Mouse (Mus musculus) heart, embryonic 10.5 days (tissue): ENCODE results near the gene Mcts1. TPM values are rescaled to one million over a fixed set of nuclear protein-coding genes. Genes with fewer than 3 reads are reported as not detected.

Experiments used
- DNase-seq: peaks from one replicate; pipeline ENCODE4 v3.0.0-alpha.2; 2017; ENCODE audit warnings: low spot score
- H3K27ac ChIP-seq: fragments of 300-500 bp; sonication (generic); 2 replicates; pipeline ENCODE4 v1.5.1; 2016; ENCODE audit warnings: mild to moderate bottlenecking
- H3K27me3 ChIP-seq: fragments of 300-500 bp; sonication (generic); 2 replicates; pipeline ENCODE4 v1.6.1; 2016; ENCODE audit warnings: mild to moderate bottlenecking; ENCODE audit not compliant: poor library complexity, insufficient read depth, severe bottlenecking
- H3K36me3 ChIP-seq: fragments of 300-500 bp; sonication (generic); 2 replicates; pipeline ENCODE4 v1.6.1; 2016; ENCODE audit warnings: mild to moderate bottlenecking, moderate library complexity
- H3K4me1 ChIP-seq: fragments of 300-500 bp; sonication (generic); 2 replicates; pipeline ENCODE4 v1.6.1; 2016; ENCODE audit warnings: mild to moderate bottlenecking
- H3K4me3 ChIP-seq: fragments of 300-500 bp; sonication (generic); 2 replicates; pipeline ENCODE4 v1.5.1; 2016; ENCODE audit warnings: mild to moderate bottlenecking, moderate library complexity
- H3K9me3 ChIP-seq: fragments of 300-500 bp; sonication (generic); 2 replicates; pipeline ENCODE4 v1.6.1; 2016; ENCODE audit warnings: mild to moderate bottlenecking, moderate library complexity
- WGBS: fragments of 180-500 bp; shearing (Covaris S2); methylation state at CpG from one replicate; pipeline ENCODE4 v1.1.7; 2016; 5-methylcytosine and 5-hydroxymethylcytosine counted together
- polyA plus RNA-seq: library from polyadenylated mRNA; unstranded; fragments of >200 nt; fragmentation: Nextera tagmentation; extraction: Ambion mirVana; gene quantifications from 2 replicates; pipeline ENCODE4 v1.2.1, GENCODE M21; 2016

Gene Mcts1
- polyA plus RNA-seq: 52.9 and 60.2 TPM in 2 replicates

DNA sequence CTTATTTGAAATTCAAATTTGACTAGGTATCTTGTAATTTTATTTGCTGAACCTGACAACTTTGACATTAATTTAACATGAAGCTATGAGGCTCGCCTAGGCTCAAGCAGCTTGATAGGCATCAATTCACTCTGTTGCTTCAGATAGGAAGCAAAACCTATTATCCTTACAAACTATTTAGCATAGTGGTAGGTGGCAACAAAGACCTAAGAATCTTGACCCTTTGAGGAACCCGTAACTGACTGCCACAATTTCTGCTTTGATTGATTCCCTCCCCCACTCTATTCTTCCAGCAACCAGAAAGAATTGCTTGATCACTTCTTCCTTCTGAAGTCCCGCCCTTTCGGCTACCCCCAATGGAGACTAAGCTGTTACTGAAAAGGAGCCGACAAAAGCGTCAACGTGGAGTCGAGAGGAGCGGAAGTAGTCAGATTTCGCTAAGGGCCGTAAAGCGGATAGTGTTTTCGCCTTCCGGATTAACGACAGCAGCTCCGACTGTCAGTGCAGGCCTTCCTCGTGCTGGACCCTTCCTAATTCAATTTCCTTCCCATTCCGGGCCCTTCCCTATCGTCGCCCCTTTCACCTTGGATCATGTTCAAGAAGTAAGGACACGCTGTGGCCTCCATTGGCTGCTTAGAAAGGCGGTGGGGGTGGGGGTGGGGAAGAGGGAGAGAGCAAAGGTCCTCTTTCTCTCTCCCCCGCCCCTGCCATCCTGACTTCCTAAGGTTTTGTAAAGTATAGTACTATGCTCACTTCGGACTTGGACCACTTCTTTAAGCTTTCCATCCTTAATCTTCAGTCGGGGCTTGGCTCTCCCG, at the start of gene Mcts1:
TSS of gene Mcts1 (plus strand) at position 402 of the 818 bp plus-strand sequence.
- WGBS: 19% methylated on average over 26 of the region's 26 CpGs
- no peaks in the 10 kb centered on the region for H3K9me3 ChIP-seq
- peak; percentile 88 for DNase-seq

DNA sequence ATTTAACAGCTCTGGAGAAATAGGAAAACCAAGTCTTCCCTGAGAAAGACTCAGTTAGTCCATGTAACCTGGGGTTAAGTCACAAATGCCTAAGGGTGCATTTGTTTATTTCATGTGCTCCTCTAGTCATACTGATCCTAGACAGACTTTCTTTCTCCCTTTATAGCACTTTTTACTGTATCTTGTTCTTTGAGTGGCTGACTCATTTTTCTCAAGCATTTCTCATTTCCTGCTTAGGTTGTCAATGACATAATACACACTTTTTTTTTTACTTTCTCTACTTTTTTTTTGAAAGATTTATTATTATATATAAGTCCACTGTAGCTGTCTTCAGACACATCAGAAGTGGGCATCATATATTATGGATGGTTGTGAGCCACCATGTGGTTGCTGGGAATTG, 47.1 kb upstream of the Mcts1 start:
- Histone ChIP-seq H3K27me3 (no peaks in the 10 kb centered on the region), H3K27ac (no peak overlapping the region), H3K4me1 (no peaks in the 10 kb centered on the region), H3K9me3 (no peaks in the 10 kb centered on the region), H3K4me3 (no peak overlapping the region), H3K36me3 (peaks cover 16% of the 10 kb centered on the region)
- DNase-seq: no peak

More for the DNA sequence above, at the start of gene Mcts1:
- Histone ChIP-seq H3K4me3 (peak within 1 kb of the TSS; percentile 60), H3K36me3 (no peaks in the 10 kb centered on the region), H3K4me1 (no peaks in the 10 kb centered on the region), H3K27ac (peak within 1 kb of the TSS; percentile 84), H3K27me3 (no peaks in the 10 kb centered on the region)

DNA sequence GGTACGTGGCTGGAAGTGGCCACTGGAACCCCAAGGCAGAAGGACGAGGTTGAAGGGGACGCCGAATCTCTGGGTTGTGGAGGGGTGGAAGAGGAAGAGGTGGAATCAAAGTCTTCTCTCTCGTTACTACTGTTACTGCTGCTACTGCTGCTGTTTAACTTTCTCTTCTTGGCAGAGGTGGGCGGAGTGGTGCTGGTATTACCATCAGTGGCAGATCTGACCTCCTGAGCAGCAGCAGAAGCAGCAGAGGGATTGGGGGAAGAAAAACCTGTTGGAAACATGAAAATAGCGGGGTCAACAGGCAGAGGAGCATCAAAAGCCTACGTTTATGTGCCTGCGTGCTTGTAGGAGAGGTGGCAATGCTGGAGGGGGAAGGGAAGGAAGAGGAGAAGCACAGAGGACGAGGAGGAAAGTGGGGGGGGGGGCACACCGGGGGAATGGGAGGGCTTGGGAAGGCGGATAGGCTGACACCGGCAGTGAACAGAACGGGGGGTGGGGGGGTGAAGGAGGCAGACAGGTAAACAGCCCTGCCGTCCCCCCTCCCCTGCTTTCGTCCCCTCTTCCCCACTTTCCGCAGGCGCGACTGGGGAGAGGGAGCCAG, 36.3 kb upstream of the Mcts1 start:
- Histone ChIP-seq H3K9me3 (no peaks in the 10 kb centered on the region), H3K4me3 (peak overlapping the region; percentile 62), H3K4me1 (no peaks in the 10 kb centered on the region), H3K27ac (peak overlapping the region; percentile 94), H3K27me3 (no peaks in the 10 kb centered on the region), H3K36me3 (peaks cover 14% of the 10 kb centered on the region; the same call in 1 of the 2 replicates)
- DNase-seq: no peak
- 13% methylated on average over 13 of the region's 19 CpGs for WGBS

DNA sequence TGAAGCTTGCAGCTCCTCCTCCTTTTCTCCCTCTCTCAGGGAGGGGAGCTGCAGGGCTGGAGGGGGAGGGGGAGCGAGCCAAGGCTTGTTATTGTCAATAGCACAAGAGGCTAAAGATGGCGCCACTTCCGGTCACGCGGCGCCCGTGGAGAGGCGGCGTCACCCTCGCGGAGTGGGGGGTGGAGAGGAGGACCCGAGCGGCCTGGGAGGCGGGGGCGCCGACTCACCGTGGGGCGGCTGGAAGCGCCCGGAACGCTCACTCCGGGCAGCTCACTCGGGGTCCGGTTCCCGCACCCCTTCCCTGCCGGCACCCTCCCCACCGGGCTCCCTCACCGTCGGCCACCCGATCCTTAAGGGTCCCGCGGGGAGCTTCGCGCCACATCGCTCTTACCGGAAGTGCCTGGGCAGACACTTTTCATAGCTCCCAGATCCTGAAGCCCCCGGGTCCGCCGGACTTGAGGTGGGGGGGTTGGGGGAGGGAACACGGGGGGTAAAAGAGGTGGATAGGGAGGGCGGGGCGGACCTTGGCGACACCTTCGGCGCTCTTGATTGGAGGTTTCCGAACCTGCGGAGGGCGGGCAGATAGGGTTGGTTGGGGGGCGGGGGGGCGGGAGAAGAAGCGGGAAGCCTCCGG, 35.7 kb upstream of the Mcts1 start:
- Histone ChIP-seq H3K4me1 (no peaks in the 10 kb centered on the region), H3K27ac (peak overlapping the region; percentile 94), H3K4me3 (peak overlapping the region; percentile 62), H3K9me3 (no peaks in the 10 kb centered on the region), H3K27me3 (no peaks in the 10 kb centered on the region), H3K36me3 (peaks cover 11% of the 10 kb centered on the region; the same call in 1 of the 2 replicates)
- WGBS: 13% methylated on average over 44 of the region's 52 CpGs
- DNase-seq: peak; percentile 94

DNA sequence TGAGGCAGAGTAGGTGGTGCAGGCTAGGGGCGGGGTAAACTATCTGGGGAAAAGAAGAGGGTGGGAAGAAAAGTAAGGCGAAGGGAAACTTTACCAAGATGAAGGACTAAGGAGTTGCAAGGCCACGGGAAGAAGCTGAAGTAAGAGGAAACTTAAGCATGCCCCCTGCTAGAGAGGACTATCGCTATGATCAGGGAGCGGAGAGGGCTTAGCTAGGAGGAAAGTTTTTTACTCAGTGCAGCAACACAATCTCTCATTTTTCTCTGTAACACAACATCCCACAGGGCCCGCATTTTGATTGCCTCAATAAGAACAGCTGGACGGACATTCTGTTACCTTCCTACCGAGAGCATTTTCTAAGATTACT, 35.2 kb upstream of the Mcts1 start:
- Histone ChIP-seq H3K9me3 (no peaks in the 10 kb centered on the region), H3K27ac (peak overlapping the region; percentile 94), H3K4me1 (no peaks in the 10 kb centered on the region), H3K36me3 (peaks cover 7% of the 10 kb centered on the region; the same call in 1 of the 2 replicates), H3K4me3 (peak overlapping the region; percentile 62), H3K27me3 (no peaks in the 10 kb centered on the region)
- WGBS: 13% methylated on average over 8 of the region's 8 CpGs
- DNase-seq: no peak

DNA sequence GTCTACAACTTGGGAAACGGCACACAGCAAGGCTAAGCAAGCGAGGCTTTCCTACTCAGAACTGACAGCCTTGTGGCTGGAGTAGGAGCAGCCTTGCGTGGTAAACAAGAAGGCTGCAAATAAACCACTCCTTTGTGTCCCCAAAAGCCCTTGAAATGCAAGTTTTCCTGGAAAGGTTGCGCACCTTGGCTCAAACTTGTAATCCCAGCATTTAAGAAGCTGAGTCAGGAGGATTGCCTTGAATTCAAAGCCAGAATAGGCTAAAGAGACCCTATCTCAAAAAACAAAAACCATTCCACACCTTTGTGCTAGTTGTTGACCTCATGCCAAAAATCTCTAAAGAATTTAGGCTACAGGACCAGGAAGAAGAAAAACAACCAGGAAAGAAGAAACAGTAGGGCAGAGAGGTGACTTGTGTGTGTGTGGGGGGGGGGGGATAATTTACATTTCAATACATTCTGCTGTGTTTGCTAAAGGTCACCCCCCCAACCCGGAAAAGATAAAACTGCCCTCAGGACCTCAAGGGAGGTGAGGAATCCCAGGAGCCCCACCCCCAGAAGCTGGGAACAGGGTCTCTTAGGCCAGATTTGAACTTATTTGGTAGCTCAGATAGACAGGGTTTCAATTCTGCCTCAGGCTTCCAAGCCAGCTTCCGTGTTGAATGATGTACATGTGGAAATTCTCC, 33.7 kb upstream of the Mcts1 start:
- Histone ChIP-seq H3K27ac (no peak overlapping the region), H3K9me3 (no peaks in the 10 kb centered on the region), H3K27me3 (no peaks in the 10 kb centered on the region), H3K4me3 (no peak overlapping the region), H3K4me1 (no peaks in the 10 kb centered on the region), H3K36me3 (no peaks in the 10 kb centered on the region)
- 58% methylated on average over 6 of the region's 6 CpGs for WGBS
- DNase-seq: no peak

DNA sequence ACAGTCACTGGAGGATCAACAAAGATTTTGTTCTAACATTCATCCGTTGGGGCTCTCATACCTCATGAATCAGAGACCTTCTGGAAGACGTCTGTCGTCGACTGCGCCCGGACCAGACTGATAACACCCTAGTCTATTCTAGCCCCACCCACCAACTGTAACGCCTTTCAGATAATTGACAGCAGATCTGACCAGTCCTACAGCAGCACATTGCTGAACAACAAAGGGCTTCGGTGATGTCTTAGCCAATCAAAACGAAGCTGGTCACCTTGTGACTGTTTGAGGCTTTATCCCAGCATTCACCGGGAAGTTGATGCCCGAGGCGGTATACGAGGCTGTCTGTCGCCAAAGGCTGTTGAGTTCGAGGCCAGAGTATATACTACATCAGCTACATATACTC, 24.3 kb upstream of the Mcts1 start, which contains the start of gene Cul4b:
TSS of gene Cul4b (minus strand) at position 119 of the 400 bp plus-strand sequence.
- WGBS: 65% methylated on average over 15 of the region's 15 CpGs
- DNase-seq: peak; percentile 75

DNA sequence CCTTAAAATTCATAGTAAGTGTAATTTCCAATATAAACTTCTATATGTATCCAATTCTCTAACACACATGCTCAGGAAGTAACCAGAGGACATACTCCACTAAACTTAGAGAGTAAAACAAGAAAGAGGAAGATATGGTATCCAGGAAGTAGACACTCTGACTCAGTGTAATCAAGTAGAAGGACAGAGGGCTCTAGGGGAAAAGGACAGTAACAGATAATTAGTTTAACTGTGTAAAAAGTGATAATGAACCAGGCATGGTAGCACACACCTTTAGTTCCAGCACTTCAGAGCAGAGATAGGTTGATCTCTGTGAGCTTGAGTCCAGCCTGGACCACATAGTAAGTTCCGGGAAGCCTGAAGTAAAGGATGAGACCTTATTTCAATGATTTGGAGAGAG, 19.2 kb upstream of the Mcts1 start:
- no peak for DNase-seq
- 90% methylated on average over 1 of the region's 1 CpGs for WGBS
- no peak overlapping the region for H3K4me3 ChIP-seq
- H3K27me3 ChIP-seq: no peaks in the 10 kb centered on the region
- H3K36me3 ChIP-seq: no peaks in the 10 kb centered on the region
- no peaks in the 10 kb centered on the region for H3K4me1 ChIP-seq
- H3K27ac ChIP-seq: no peak overlapping the region
- H3K9me3 ChIP-seq: no peaks in the 10 kb centered on the region

More for the DNA sequence above, 24.3 kb upstream of the Mcts1 start, which contains the start of gene Cul4b:
- no peaks in the 10 kb centered on the region for H3K4me1 ChIP-seq
- no peak within 1 kb of the TSS for H3K4me3 ChIP-seq
- no peak within 1 kb of the TSS for H3K27ac ChIP-seq
- no peaks in the 10 kb centered on the region for H3K27me3 ChIP-seq
- H3K36me3 ChIP-seq: no peaks in the 10 kb centered on the region
- H3K9me3 ChIP-seq: no peaks in the 10 kb centered on the region

DNA sequence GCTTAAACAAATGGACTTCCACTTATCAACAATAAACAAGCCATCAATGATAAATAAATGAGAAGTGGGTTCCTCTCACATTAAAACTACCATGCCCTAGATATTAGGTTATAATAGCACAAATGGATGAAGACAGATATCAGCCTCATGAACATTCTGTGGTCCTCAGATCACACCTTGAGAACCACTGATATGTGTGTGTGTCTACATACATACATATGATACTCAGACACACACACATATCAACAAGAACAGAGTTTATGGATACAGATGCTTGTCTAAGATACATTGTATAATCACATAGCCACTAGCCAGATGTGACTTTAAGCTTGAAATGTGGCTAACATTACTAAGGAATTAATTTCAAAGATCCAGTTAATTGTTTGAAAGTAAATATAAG, 17.1 kb upstream of the Mcts1 start:
- DNase-seq: no peak
- no peaks in the 10 kb centered on the region for H3K36me3 ChIP-seq
- H3K27ac ChIP-seq: no peak overlapping the region
- H3K4me3 ChIP-seq: no peak overlapping the region
- H3K27me3 ChIP-seq: no peaks in the 10 kb centered on the region
- no peaks in the 10 kb centered on the region for H3K9me3 ChIP-seq
- H3K4me1 ChIP-seq: no peaks in the 10 kb centered on the region

DNA sequence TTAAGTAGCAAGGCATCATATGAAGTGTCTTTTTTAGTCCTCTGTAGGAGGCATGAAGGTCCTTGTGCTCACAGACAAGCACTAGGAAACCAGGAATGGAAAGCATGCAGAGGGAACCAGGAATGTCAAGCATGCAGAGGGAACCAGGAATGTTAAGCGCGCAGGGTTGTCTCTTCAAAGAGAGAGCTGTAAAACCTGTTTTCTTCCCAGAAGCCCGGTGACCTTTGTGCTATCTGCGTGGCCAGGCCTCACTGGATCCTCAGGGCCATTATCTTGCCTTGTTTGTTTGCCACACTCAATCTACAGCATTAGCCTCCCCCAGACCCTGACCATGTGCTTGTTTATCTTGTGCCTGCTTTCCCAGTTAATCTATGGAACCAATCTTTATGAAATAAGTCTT, 10.6 kb upstream of the Mcts1 start:
- Histone ChIP-seq H3K4me1 (no peaks in the 10 kb centered on the region), H3K9me3 (no peaks in the 10 kb centered on the region), H3K4me3 (no peak overlapping the region), H3K36me3 (no peaks in the 10 kb centered on the region), H3K27me3 (no peaks in the 10 kb centered on the region), H3K27ac (peak overlapping the region; percentile 29; the same call in 1 of the 2 replicates)
- DNase-seq: peak; percentile 78
- 21% methylated on average over 4 of the region's 4 CpGs for WGBS

DNA sequence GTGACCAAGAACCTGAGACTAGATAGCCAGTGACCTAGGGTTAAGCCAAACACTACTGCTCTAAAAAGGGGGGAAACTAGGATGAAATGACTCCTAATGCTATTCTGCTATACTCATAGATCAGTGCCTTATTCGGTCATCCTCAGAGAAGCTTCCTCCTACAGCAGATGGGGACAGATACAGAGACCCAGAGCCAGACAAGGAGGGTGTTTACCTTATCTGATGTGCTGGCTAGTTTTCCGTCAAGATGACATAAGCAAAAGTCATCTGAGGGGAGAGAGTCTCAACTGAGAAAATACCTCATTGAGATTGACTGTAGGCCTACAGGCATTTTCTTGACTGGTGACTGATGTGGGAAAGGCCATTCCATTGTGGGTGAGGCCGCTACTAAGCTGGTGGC, 8.6 kb upstream of the Mcts1 start:
- Histone ChIP-seq H3K9me3 (no peaks in the 10 kb centered on the region), H3K36me3 (no peaks in the 10 kb centered on the region), H3K27ac (no peak overlapping the region), H3K4me3 (no peak overlapping the region), H3K4me1 (no peaks in the 10 kb centered on the region), H3K27me3 (no peaks in the 10 kb centered on the region)
- WGBS: 74% methylated on average over 3 of the region's 3 CpGs
- DNase-seq: no peak

DNA sequence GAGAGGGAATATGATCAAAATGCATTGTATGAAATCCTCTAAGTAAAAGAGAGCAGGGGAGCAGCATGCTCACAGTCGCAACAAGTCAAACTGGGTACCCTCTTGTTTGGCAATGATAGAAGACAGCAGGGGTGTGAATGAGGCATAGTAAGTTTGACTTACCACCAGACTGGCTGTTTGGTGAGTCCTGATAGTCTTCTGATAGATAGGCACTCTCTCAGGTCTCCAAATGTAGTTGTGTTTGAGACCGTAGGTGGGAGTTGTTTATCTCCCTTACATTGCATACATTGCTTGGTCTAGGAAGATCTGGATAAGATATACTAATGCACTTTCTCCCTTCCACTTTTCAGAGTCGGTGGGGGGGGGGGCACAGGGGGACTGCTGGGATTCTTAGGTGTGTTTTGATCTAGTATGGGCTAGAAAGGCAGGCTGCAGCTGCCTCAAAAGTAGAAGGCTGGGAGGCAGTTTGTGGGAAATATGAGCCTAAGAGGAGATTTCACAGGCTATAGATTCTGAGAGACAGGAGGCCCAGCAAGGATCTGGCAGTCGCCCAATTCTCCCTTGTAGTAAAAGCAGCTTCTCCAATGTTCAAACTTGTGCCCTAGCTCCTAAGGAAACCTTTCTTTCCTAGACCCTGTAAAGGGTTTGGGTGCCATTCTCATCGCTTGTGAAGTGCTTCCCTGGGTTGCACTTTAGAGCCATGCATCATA, 7.0 kb upstream of the Mcts1 start:
- Histone ChIP-seq H3K4me1 (no peaks in the 10 kb centered on the region), H3K27me3 (no peaks in the 10 kb centered on the region), H3K27ac (no peak overlapping the region), H3K4me3 (no peak overlapping the region), H3K36me3 (no peaks in the 10 kb centered on the region), H3K9me3 (no peaks in the 10 kb centered on the region)
- no peak for DNase-seq
- WGBS: 46% methylated on average over 5 of the region's 5 CpGs
